Mouse (Mus musculus) lung, embryonic 16.5 days (tissue): ENCODE measurements around the gene Snrk. TPM values are rescaled to one million over a fixed set of nuclear protein-coding genes. Genes with fewer than 3 reads are reported as not detected.

Experiments used
- ATAC-seq: fragments of 200-750 bp; cut with Nextera tagmentation; 2 replicates; pipeline ENCODE4 v1.8.0; 2017; ENCODE audit warnings: low read depth, mild to moderate bottlenecking, moderate library complexity
- H3K27ac ChIP-seq: fragments of 300-500 bp; sonication (generic); 2 replicates; pipeline ENCODE4 v1.5.1; 2014; ENCODE audit warnings: mild to moderate bottlenecking, control low read depth, low read length
- H3K27me3 ChIP-seq: fragments of 300-500 bp; sonication (generic); 2 replicates; pipeline ENCODE4 v1.6.1; 2014; ENCODE audit warnings: low read depth, low read length, mixed read lengths; ENCODE audit not compliant: control insufficient read depth, insufficient read depth
- H3K36me3 ChIP-seq: fragments of 300-500 bp; sonication (generic); 2 replicates; pipeline ENCODE4 v1.6.1; 2014; ENCODE audit warnings: low read length; ENCODE audit not compliant: control insufficient read depth, insufficient read depth
- H3K4me1 ChIP-seq: fragments of 300-500 bp; sonication (generic); replicated peaks from 2 replicates; pipeline ENCODE4 v1.6.1; 2014; ENCODE audit warnings: low read length, mixed read lengths; ENCODE audit not compliant: control insufficient read depth, insufficient read depth
- H3K4me2 ChIP-seq: fragments of 300-500 bp; sonication (generic); 2 replicates; pipeline ENCODE4 v1.6.1; 2014; ENCODE audit warnings: low read depth, low read length, control low read depth
- H3K4me3 ChIP-seq: fragments of 300-500 bp; sonication (generic); 2 replicates; pipeline ENCODE4 v1.5.1; 2014; ENCODE audit warnings: mild to moderate bottlenecking, low read length, control low read depth
- H3K9ac ChIP-seq: fragments of 300-500 bp; sonication (generic); 2 replicates; pipeline ENCODE4 v1.6.1; 2014; ENCODE audit warnings: low read length, control low read depth
- H3K9me3 ChIP-seq: fragments of 300-500 bp; sonication (generic); 2 replicates; pipeline ENCODE4 v1.6.1; 2016; ENCODE audit warnings: low read length; ENCODE audit not compliant: control insufficient read depth
- WGBS: fragments of 180-500 bp; shearing (Covaris S2); extraction: QIAGEN DNeasy Blood & Tissue Kit; methylation state at CpG from one replicate; pipeline ENCODE4 v1.1.7; 2014; 5-methylcytosine and 5-hydroxymethylcytosine counted together
- polyA plus RNA-seq: library from polyadenylated mRNA; unstranded; fragments of >200 nt; fragmentation: Nextera tagmentation; extraction: Ambion mirVana; gene quantifications from 2 replicates; pipeline ENCODE4 v1.2.1, GENCODE M21; 2015

The Snrk gene
- 93.3 and 96.3 TPM in 2 replicates for polyA plus RNA-seq

GRCm38 (mm10) chr9:122117112-122117616 lies at the start of gene Snrk:
Gene Snrk (plus strand): TSS chr9:122117266.
- ATAC-seq, result peak; percentile 97
- peak within 1 kb of the TSS; percentile 80 for H3K27ac ChIP-seq
- H3K4me2 ChIP-seq, result peak within 1 kb of the TSS; percentile 77
- H3K9ac ChIP-seq, result peak within 1 kb of the TSS; percentile 86
- H3K36me3 ChIP-seq, result peaks cover 4% of the 10 kb centered on the region; the same call in 1 of the 2 replicates
- peaks cover 7% of the 10 kb centered on the region; the same call in 1 of the 2 replicates for H3K4me1 ChIP-seq
- WGBS, result under 1% methylated on average over 42 of the region's 67 CpGs
- H3K9me3 ChIP-seq, result no peaks in the 10 kb centered on the region
- peak within 1 kb of the TSS; percentile 77 for H3K4me3 ChIP-seq
- H3K27me3 ChIP-seq, result no peaks in the 10 kb centered on the region

GRCm38 (mm10) chr9:122067654-122068053 lies 49.4 kb upstream of the Snrk start:
- Histone ChIP-seq H3K36me3 (no peaks in the 10 kb centered on the region), H3K9me3 (no peaks in the 10 kb centered on the region), H3K4me2 (no peak overlapping the region), H3K4me1 (peaks cover 8% of the 10 kb centered on the region), H3K27ac (0 out of 2 replicates have a peak overlapping the region, but pooled peaks have one; percentile 0), H3K9ac (no peak overlapping the region), H3K4me3 (no peak overlapping the region), H3K27me3 (no peaks in the 10 kb centered on the region)
- no peak for ATAC-seq
- 71% methylated on average over 2 of the region's 2 CpGs for WGBS

- Histone ChIP-seq H3K36me3 (no peaks in the 10 kb centered on the region), H3K9ac (no peak overlapping the region), H3K4me1 (peaks cover 8% of the 10 kb centered on the region), H3K27ac (no peak overlapping the region), H3K27me3 (no peaks in the 10 kb centered on the region), H3K4me2 (no peak overlapping the region), H3K4me3 (no peak overlapping the region), H3K9me3 (no peaks in the 10 kb centered on the region)
- peak; percentile 67; the same call in 1 of the 2 replicates for ATAC-seq
- WGBS, result 60% methylated on average over 11 of the region's 11 CpGs
Measured at GRCm38 (mm10) chr9:122069560-122070174, 47.4 kb upstream of the Snrk start.

- ATAC-seq, result no peak
- Histone ChIP-seq H3K4me3 (no peak overlapping the region), H3K36me3 (no peaks in the 10 kb centered on the region), H3K27ac (no peak overlapping the region), H3K4me2 (no peak overlapping the region), H3K9me3 (no peaks in the 10 kb centered on the region), H3K27me3 (no peaks in the 10 kb centered on the region), H3K9ac (no peak overlapping the region), H3K4me1 (peaks cover 6% of the 10 kb centered on the region; the same call in 1 of the 2 replicates)
- WGBS, result 42% methylated on average over 2 of the region's 2 CpGs
Measured at GRCm38 (mm10) chr9:122073980-122074379, 43.1 kb upstream of the Snrk start.

GRCm38 (mm10) chr9:122074575-122074974 lies 42.5 kb upstream of the Snrk start:
- ATAC-seq, result no peak
- H3K27ac ChIP-seq, result no peak overlapping the region

GRCm38 (mm10) chr9:122078456-122078855 lies 38.6 kb upstream of the Snrk start:
- Histone ChIP-seq H3K4me1 (0 out of 2 replicates have a peak, but pooled peaks cover 6% of the 10 kb centered on the region), H3K4me3 (no peak overlapping the region), H3K4me2 (no peak overlapping the region), H3K36me3 (no peaks in the 10 kb centered on the region), H3K27me3 (no peaks in the 10 kb centered on the region), H3K9ac (no peak overlapping the region), H3K9me3 (no peaks in the 10 kb centered on the region), H3K27ac (no peak overlapping the region)
- WGBS, result 61% methylated on average over 5 of the region's 5 CpGs
- ATAC-seq, result no peak

More at GRCm38 (mm10) chr9:122074575-122074974, 42.5 kb upstream of the Snrk start:
- 82% methylated on average over 13 of the region's 13 CpGs for WGBS
- no peak overlapping the region for H3K9ac ChIP-seq
- no peaks in the 10 kb centered on the region for H3K9me3 ChIP-seq
- H3K4me3 ChIP-seq, result no peak overlapping the region
- H3K4me1 ChIP-seq, result 0 out of 2 replicates have a peak, but pooled peaks cover 6% of the 10 kb centered on the region
- H3K4me2 ChIP-seq, result no peak overlapping the region
- H3K27me3 ChIP-seq, result no peaks in the 10 kb centered on the region
- no peaks in the 10 kb centered on the region for H3K36me3 ChIP-seq

GRCm38 (mm10) chr9:122083698-122084097 lies 33.4 kb upstream of the Snrk start:
- WGBS, result 59% methylated on average over 4 of the region's 4 CpGs
- no peaks in the 10 kb centered on the region for H3K27me3 ChIP-seq
- no peak for ATAC-seq
- no peak overlapping the region for H3K9ac ChIP-seq
- no peaks in the 10 kb centered on the region for H3K9me3 ChIP-seq
- H3K4me3 ChIP-seq, result no peak overlapping the region
- no peak overlapping the region for H3K4me2 ChIP-seq
- H3K27ac ChIP-seq, result peak overlapping the region; percentile 97
- H3K36me3 ChIP-seq, result no peaks in the 10 kb centered on the region
- H3K4me1 ChIP-seq, result peaks cover 30% of the 10 kb centered on the region

GRCm38 (mm10) chr9:122084175-122084574 lies 32.9 kb upstream of the Snrk start:
- 0% methylated on average over 4 of the region's 4 CpGs for WGBS
- Histone ChIP-seq H3K36me3 (no peaks in the 10 kb centered on the region), H3K4me2 (peak overlapping the region; percentile 23; the same call in 1 of the 2 replicates), H3K9me3 (no peaks in the 10 kb centered on the region), H3K27ac (peak overlapping the region; percentile 97), H3K4me1 (peaks cover 30% of the 10 kb centered on the region), H3K4me3 (no peak overlapping the region), H3K9ac (no peak overlapping the region), H3K27me3 (no peaks in the 10 kb centered on the region)
- peak; percentile 83 for ATAC-seq

- peak; percentile 0; the same call in 1 of the 2 replicates for ATAC-seq
- H3K4me2 ChIP-seq, result peak overlapping the region; percentile 23; the same call in 1 of the 2 replicates
- WGBS, result 54% methylated on average over 4 of the region's 4 CpGs
- H3K27ac ChIP-seq, result peak overlapping the region; percentile 97
- H3K4me3 ChIP-seq, result no peak overlapping the region; the same call in 1 of the 2 replicates
- H3K36me3 ChIP-seq, result no peaks in the 10 kb centered on the region
- no peaks in the 10 kb centered on the region for H3K9me3 ChIP-seq
- H3K27me3 ChIP-seq, result no peaks in the 10 kb centered on the region
- H3K4me1 ChIP-seq, result peaks cover 30% of the 10 kb centered on the region
- H3K9ac ChIP-seq, result no peak overlapping the region
Measured at GRCm38 (mm10) chr9:122084636-122085035, 32.4 kb upstream of the Snrk start.
